Mouse (Mus musculus) liver, postnatal 0 days (tissue): ENCODE results near the gene Ccdc122. TPM values are rescaled to one million over a fixed set of nuclear protein-coding genes. Genes with fewer than 3 reads are reported as not detected.

Source experiments
- ATAC-seq: fragments of 200-750 bp; cut with Nextera tagmentation; 2 replicates; pipeline ENCODE4 v1.8.0; 2017; ENCODE audit warnings: mild to moderate bottlenecking, moderate library complexity
- DNase-seq: peaks from one replicate; pipeline ENCODE4 v3.0.0-alpha.2; 2016
- H3K27ac ChIP-seq: fragments of 300-500 bp; sonication (generic); 2 replicates; pipeline ENCODE4 v1.5.1; 2014; ENCODE audit warnings: antibody characterized with exemption, moderate library complexity, mild to moderate bottlenecking, low read depth
- H3K27me3 ChIP-seq: fragments of 300-500 bp; sonication (generic); 2 replicates; pipeline ENCODE4 v1.6.1; 2014; ENCODE audit warnings: low read length, control low read depth, mixed read lengths; ENCODE audit not compliant: insufficient read depth
- H3K36me3 ChIP-seq: fragments of 300-500 bp; sonication (generic); replicated peaks from 2 replicates; pipeline ENCODE4 v1.6.1; 2014; ENCODE audit warnings: mild to moderate bottlenecking, control low read depth, low read length, moderate library complexity, mixed read lengths; ENCODE audit not compliant: insufficient read depth
- H3K4me1 ChIP-seq: fragments of 300-500 bp; sonication (generic); 2 replicates; pipeline ENCODE4 v1.6.1; 2014; ENCODE audit warnings: antibody characterized with exemption, mild to moderate bottlenecking, control low read depth; ENCODE audit not compliant: insufficient read depth
- H3K4me2 ChIP-seq: fragments of 300-500 bp; sonication (generic); 2 replicates; pipeline ENCODE4 v1.6.1; 2014; ENCODE audit warnings: low read depth, mild to moderate bottlenecking, low read length, moderate library complexity, mixed read lengths
- H3K4me3 ChIP-seq: fragments of 300-500 bp; sonication (generic); 2 replicates; pipeline ENCODE4 v1.5.1; 2014; ENCODE audit warnings: low read depth, low read length
- H3K9ac ChIP-seq: fragments of 300-500 bp; sonication (generic); replicated peaks from 2 replicates; pipeline ENCODE4 v1.6.1; 2014; ENCODE audit warnings: mild to moderate bottlenecking, moderate library complexity
- H3K9me3 ChIP-seq: fragments of 300-500 bp; sonication (generic); 2 replicates; pipeline ENCODE4 v1.6.1; 2016; ENCODE audit warnings: mild to moderate bottlenecking, control low read depth, low read length, mixed read lengths
- CTCF ChIP-seq: sonication (generic); IDR thresholded peaks from 2 replicates; pipeline ENCODE4 v1.5.1; 2016; ENCODE audit warnings: antibody characterized with exemption, low read depth
- EP300 ChIP-seq: IDR thresholded peaks from 2 replicates; pipeline ENCODE4 v1.6.1; 2016; ENCODE audit warnings: antibody characterized with exemption, low read depth, mild to moderate bottlenecking
- WGBS: fragments of 180-500 bp; shearing (Covaris S2); extraction: QIAGEN DNeasy Blood & Tissue Kit; methylation state at CpG from one replicate; pipeline ENCODE4 v1.1.7; 2014; ENCODE audit not compliant: insufficient replicate concordance; 5-methylcytosine and 5-hydroxymethylcytosine counted together
- polyA plus RNA-seq: library from polyadenylated mRNA; unstranded; fragments of >200 nt; fragmentation: Nextera tagmentation; extraction: Ambion mirVana; gene quantifications from 2 replicates; pipeline ENCODE4 v1.2.1, GENCODE M21; 2015

The Ccdc122 gene
- polyA plus RNA-seq, 1 experiment from 2014 or later = 5.4 TPM

GRCm38 (mm10) chr14:77034175-77034915, 2.2 kb upstream of the Ccdc122 start:
- Histone ChIP-seq H3K27me3 (no peaks in the 10 kb centered on the region), H3K4me2 (peak overlapping the region; percentile 34), H3K4me3 (no peak overlapping the region), H3K27ac (peak overlapping the region; percentile 89), H3K9me3 (no peaks in the 10 kb centered on the region), H3K9ac (no peak overlapping the region), H3K4me1 (peaks cover 31% of the 10 kb centered on the region), H3K36me3 (peaks cover 2% of the 10 kb centered on the region; the same call in 1 of the 2 replicates)
- DNase-seq (peak; percentile 38), ATAC-seq (peak; percentile 90)
- TF ChIP-seq CTCF (no peak), EP300 (0 out of 2 replicates have a peak, but pooled peaks have one; percentile 27)
- 47% methylated on average over 7 of the region's 7 CpGs for WGBS

- H3K4me1 ChIP-seq = peaks cover 31% of the 10 kb centered on the region
- H3K9me3 ChIP-seq = no peaks in the 10 kb centered on the region
- 69% methylated on average over 8 of the region's 8 CpGs for WGBS
- H3K36me3 ChIP-seq = peaks cover 2% of the 10 kb centered on the region; the same call in 1 of the 2 replicates
- no peak for TF ChIP-seq CTCF
- TF ChIP-seq EP300 = no peak
- peak overlapping the region; percentile 89 for H3K27ac ChIP-seq
- DNase-seq (no peak), ATAC-seq (no peak)
- H3K4me2 ChIP-seq = peak overlapping the region; percentile 34
- H3K9ac ChIP-seq = no peak overlapping the region
- H3K27me3 ChIP-seq = no peaks in the 10 kb centered on the region
- H3K4me3 ChIP-seq = no peak overlapping the region
Observed at GRCm38 (mm10) chr14:77034970-77035369, 1.6 kb upstream of the Ccdc122 start.

- Histone ChIP-seq H3K4me3 (peak overlapping the region; percentile 76), H3K27me3 (no peaks in the 10 kb centered on the region), H3K9ac (peak overlapping the region; percentile 71; the same call in 1 of the 2 replicates), H3K36me3 (no peaks in the 10 kb centered on the region), H3K4me1 (peaks cover 31% of the 10 kb centered on the region), H3K9me3 (no peaks in the 10 kb centered on the region), H3K4me2 (peak overlapping the region; percentile 87), H3K27ac (peak overlapping the region; percentile 81; the same call in 1 of the 2 replicates)
- no peak for DNase-seq
- WGBS = 48% methylated on average over 5 of the region's 5 CpGs
- ATAC-seq = no peak
- no peak for TF ChIP-seq EP300
- no peak for TF ChIP-seq CTCF
Observed at GRCm38 (mm10) chr14:77037330-77037729, 758 bp downstream of the Ccdc122 start.

- ATAC-seq = no peak
- 45% methylated on average over 8 of the region's 8 CpGs for WGBS
Observed at GRCm38 (mm10) chr14:77037832-77038425, 1.4 kb downstream of the Ccdc122 start.

GRCm38 (mm10) chr14:77053288-77053687, 16.7 kb downstream of the Ccdc122 start:
- Histone ChIP-seq H3K36me3 (no peaks in the 10 kb centered on the region), H3K4me2 (no peak overlapping the region), H3K9ac (no peak overlapping the region), H3K4me3 (no peak overlapping the region), H3K4me1 (no peaks in the 10 kb centered on the region), H3K27ac (no peak overlapping the region), H3K27me3 (no peaks in the 10 kb centered on the region), H3K9me3 (no peaks in the 10 kb centered on the region)
- TF ChIP-seq CTCF = no peak
- no peak for DNase-seq
- no peak for ATAC-seq

More at GRCm38 (mm10) chr14:77037832-77038425, 1.4 kb downstream of the Ccdc122 start:
- H3K9me3 ChIP-seq = no peaks in the 10 kb centered on the region
- H3K4me2 ChIP-seq = peak overlapping the region; percentile 87; the same call in 1 of the 2 replicates
- H3K36me3 ChIP-seq = no peaks in the 10 kb centered on the region
- DNase-seq = no peak
- no peak overlapping the region for H3K9ac ChIP-seq
- TF ChIP-seq CTCF (no peak), EP300 (no peak)
- 0 out of 2 replicates have a peak overlapping the region, but pooled peaks have one; percentile 81 for H3K27ac ChIP-seq
- H3K4me1 ChIP-seq = peaks cover 31% of the 10 kb centered on the region
- H3K27me3 ChIP-seq = no peaks in the 10 kb centered on the region
- no peak overlapping the region for H3K4me3 ChIP-seq

GRCm38 (mm10) chr14:77069361-77069760, 32.8 kb downstream of the Ccdc122 start:
- no peaks in the 10 kb centered on the region for H3K9me3 ChIP-seq
- no peak overlapping the region for H3K27ac ChIP-seq
- DNase-seq (no peak), ATAC-seq (no peak)
- H3K36me3 ChIP-seq = no peaks in the 10 kb centered on the region
- no peak for TF ChIP-seq EP300
- no peak for TF ChIP-seq CTCF
- no peak overlapping the region for H3K9ac ChIP-seq
- H3K4me3 ChIP-seq = no peak overlapping the region
- WGBS = 77% methylated on average over 1 of the region's 1 CpGs
- no peak overlapping the region for H3K4me2 ChIP-seq
- no peaks in the 10 kb centered on the region for H3K4me1 ChIP-seq
- H3K27me3 ChIP-seq = no peaks in the 10 kb centered on the region
